Mouse (Mus musculus) forebrain, embryonic 16.5 days (tissue): ENCODE results near the gene Btg1-ps1. TPM values are rescaled to one million over a fixed set of nuclear protein-coding genes. Genes with fewer than 3 reads are reported as not detected.
"Not testable (repeated sequence)": the region's sequence is repeated elsewhere in the genome, so short reads cannot be mapped to it uniquely, and the experiment has no call there.

ENCODE experiments used
- ATAC-seq: fragments of 200-750 bp; cut with Nextera tagmentation; 2 replicates; pipeline ENCODE4 v1.8.0; 2017; ENCODE audit warnings: mild to moderate bottlenecking, moderate library complexity
- H3K27ac ChIP-seq: fragments of 300-500 bp; sonication (generic); 2 replicates; pipeline ENCODE4 v1.5.1; 2014; ENCODE audit warnings: low read length, control low read depth
- H3K27me3 ChIP-seq: fragments of 300-500 bp; sonication (generic); replicated peaks from 2 replicates; pipeline ENCODE4 v1.6.1; 2014; ENCODE audit warnings: low read length; ENCODE audit not compliant: control insufficient read depth, insufficient read depth
- H3K36me3 ChIP-seq: fragments of 300-500 bp; sonication (generic); 2 replicates; pipeline ENCODE4 v1.6.1; 2014; ENCODE audit not compliant: control insufficient read depth, insufficient read depth
- H3K4me1 ChIP-seq: fragments of 300-500 bp; sonication (generic); replicated peaks from 2 replicates; pipeline ENCODE4 v1.6.1; 2014; ENCODE audit warnings: low read length; ENCODE audit not compliant: control insufficient read depth, insufficient read depth
- H3K4me2 ChIP-seq: fragments of 300-500 bp; sonication (generic); 2 replicates; pipeline ENCODE4 v1.6.1; 2014; ENCODE audit warnings: mild to moderate bottlenecking, low read length, control low read depth
- H3K4me3 ChIP-seq: fragments of 300-500 bp; sonication (generic); replicated peaks from 2 replicates; pipeline ENCODE4 v1.5.1; 2014; ENCODE audit warnings: mild to moderate bottlenecking, low read length, control low read depth
- H3K9ac ChIP-seq: fragments of 300-500 bp; sonication (generic); replicated peaks from 2 replicates; pipeline ENCODE4 v1.6.1; 2014; ENCODE audit warnings: low read depth, low read length, control low read depth
- H3K9me3 ChIP-seq: fragments of 300-500 bp; sonication (generic); 2 replicates; pipeline ENCODE4 v1.6.1; 2016; ENCODE audit warnings: low read length; ENCODE audit not compliant: control insufficient read depth
- WGBS: fragments of 180-500 bp; shearing (Covaris S2); extraction: QIAGEN DNeasy Blood & Tissue Kit; methylation state at CpG from one replicate; pipeline ENCODE4 v1.1.7; 2014; 5-methylcytosine and 5-hydroxymethylcytosine counted together
- polyA plus RNA-seq: library from polyadenylated mRNA; unstranded; fragments of >200 nt; fragmentation: Nextera tagmentation; extraction: Ambion mirVana; gene quantifications from 2 replicates; pipeline ENCODE4 v1.2.1, GENCODE M21; 2015

Btg1-ps1 gene
- not detected in 2 replicates for polyA plus RNA-seq

GRCm38 (mm10) chrX:38018597-38018996 is at the start of gene Btg1-ps1:
Gene Btg1-ps1 (minus strand): TSS chrX:38018815.
- not testable (repeated sequence) for ATAC-seq, H3K36me3 ChIP-seq, H3K4me3 ChIP-seq, H3K4me2 ChIP-seq, H3K27me3 ChIP-seq, H3K27ac ChIP-seq, H3K9ac ChIP-seq, H3K9me3 ChIP-seq, H3K4me1 ChIP-seq

GRCm38 (mm10) chrX:38066175-38066574 is 47.6 kb upstream of the Btg1-ps1 start, which contains the start of gene Rhox10:
Gene Rhox10 (plus strand): TSS chrX:38066475.
- 87% methylated on average over 11 of the region's 11 CpGs for WGBS
- no peak within 1 kb of the TSS for H3K27ac ChIP-seq
- ATAC-seq: no peak
- H3K36me3 ChIP-seq: no peaks in the 10 kb centered on the region
- no peaks in the 10 kb centered on the region for H3K27me3 ChIP-seq
- H3K4me2 ChIP-seq: no peak within 1 kb of the TSS
- H3K4me3 ChIP-seq: no peak within 1 kb of the TSS
- no peaks in the 10 kb centered on the region for H3K9me3 ChIP-seq
- no peaks in the 10 kb centered on the region for H3K4me1 ChIP-seq
- no peak within 1 kb of the TSS for H3K9ac ChIP-seq

GRCm38 (mm10) chrX:38061544-38061943 is 42.9 kb upstream of the Btg1-ps1 start:
- Histone ChIP-seq H3K9me3 (no peaks in the 10 kb centered on the region), H3K4me2 (no peak overlapping the region), H3K4me3 (no peak overlapping the region), H3K4me1 (no peaks in the 10 kb centered on the region), H3K27me3 (no peaks in the 10 kb centered on the region), H3K36me3 (no peaks in the 10 kb centered on the region), H3K9ac (no peak overlapping the region), H3K27ac (no peak overlapping the region)
- 4% methylated on average over 1 of the region's 1 CpGs for WGBS
- no peak for ATAC-seq

- H3K9me3 ChIP-seq, H3K27me3 ChIP-seq, H3K4me2 ChIP-seq, H3K4me1 ChIP-seq, H3K9ac ChIP-seq, H3K27ac ChIP-seq, ATAC-seq, H3K36me3 ChIP-seq, H3K4me3 ChIP-seq: not testable (repeated sequence)
Measured at GRCm38 (mm10) chrX:38043014-38043413, 24.4 kb upstream of the Btg1-ps1 start, which contains the start of gene Btg1-ps2. Gene Btg1-ps2 (minus strand): TSS chrX:38043114.

GRCm38 (mm10) chrX:38039666-38040065 is 21.1 kb upstream of the Btg1-ps1 start:
- Histone ChIP-seq H3K4me2 (no peak overlapping the region), H3K4me1 (no peaks in the 10 kb centered on the region), H3K9ac (no peak overlapping the region), H3K9me3 (no peaks in the 10 kb centered on the region), H3K4me3 (no peak overlapping the region), H3K36me3 (no peaks in the 10 kb centered on the region), H3K27ac (no peak overlapping the region), H3K27me3 (no peaks in the 10 kb centered on the region)
- no peak for ATAC-seq
- 90% methylated on average over 5 of the region's 5 CpGs for WGBS

- Histone ChIP-seq H3K27me3 (no peaks in the 10 kb centered on the region), H3K27ac (no peak overlapping the region), H3K36me3 (no peaks in the 10 kb centered on the region), H3K9ac (no peak overlapping the region), H3K9me3 (no peaks in the 10 kb centered on the region), H3K4me3 (no peak overlapping the region), H3K4me2 (no peak overlapping the region), H3K4me1 (no peaks in the 10 kb centered on the region)
- 42% methylated on average over 2 of the region's 2 CpGs for WGBS
- no peak for ATAC-seq
Measured at GRCm38 (mm10) chrX:38033841-38034240, 15.2 kb upstream of the Btg1-ps1 start.

- no peak overlapping the region for H3K27ac ChIP-seq
- no peaks in the 10 kb centered on the region for H3K9me3 ChIP-seq
- H3K36me3 ChIP-seq: no peaks in the 10 kb centered on the region
- 93% methylated on average over 2 of the region's 2 CpGs for WGBS
- H3K4me3 ChIP-seq: no peak overlapping the region
- no peak for ATAC-seq
- no peaks in the 10 kb centered on the region for H3K4me1 ChIP-seq
- H3K9ac ChIP-seq: no peak overlapping the region
- no peaks in the 10 kb centered on the region for H3K27me3 ChIP-seq
- H3K4me2 ChIP-seq: no peak overlapping the region
Measured at GRCm38 (mm10) chrX:38008756-38009155, 9.9 kb downstream of the Btg1-ps1 start.

Other genes starting within 250 kb of the Btg1-ps1 start
- gene Rhox5, start 214.0 kb downstream of the Btg1-ps1 start, polyA plus RNA-seq: 0.56 TPM in 1 of 2 replicates, not detected in the other
- not detected in 2 replicates for gene Rhox6, start 191.9 kb downstream of the Btg1-ps1 start, polyA plus RNA-seq
- not detected in 2 replicates for gene Rhox7a, start 187.1 kb downstream of the Btg1-ps1 start, polyA plus RNA-seq
- gene Rhox8, start 139.9 kb downstream of the Btg1-ps1 start, polyA plus RNA-seq: not detected in 2 replicates
- not detected in 2 replicates for gene Rhox7b, start 121.6 kb downstream of the Btg1-ps1 start, polyA plus RNA-seq
- gene Rhox9, start 117.0 kb downstream of the Btg1-ps1 start, polyA plus RNA-seq: not detected in 2 replicates
- gene Btg1-ps2, start 24.3 kb upstream of the Btg1-ps1 start, polyA plus RNA-seq: not detected in 2 replicates
- gene Rhox10, start 47.7 kb upstream of the Btg1-ps1 start, polyA plus RNA-seq: not detected in 2 replicates
- not detected in 2 replicates for gene Rhox11, start 66.3 kb upstream of the Btg1-ps1 start, polyA plus RNA-seq
- gene Rhox12, start 92.1 kb upstream of the Btg1-ps1 start, polyA plus RNA-seq: not detected in 2 replicates
- gene Rhox13, start 102.4 kb upstream of the Btg1-ps1 start, polyA plus RNA-seq: not detected in 2 replicates
- 4.6 and 6.1 TPM in 2 replicates for gene Zbtb33, start 171.0 kb upstream of the Btg1-ps1 start, polyA plus RNA-seq
- 10.9 and 16.3 TPM in 2 replicates for gene Tmem255a, start 233.6 kb upstream of the Btg1-ps1 start, polyA plus RNA-seq